Mouse (Mus musculus) stomach, postnatal 0 days (tissue): ENCODE measurements around the gene Plekha4.

Source experiments
- CTCF ChIP-seq: IDR thresholded peaks from 2 replicates; pipeline ENCODE4 v1.5.1; 2016; ENCODE audit warnings: antibody characterized with exemption, low read depth, mild to moderate bottlenecking, moderate library complexity
- EP300 ChIP-seq: optimal IDR thresholded peaks from 2 replicates; pipeline ENCODE3; 2016; ENCODE audit warnings: antibody characterized with exemption

DNA sequence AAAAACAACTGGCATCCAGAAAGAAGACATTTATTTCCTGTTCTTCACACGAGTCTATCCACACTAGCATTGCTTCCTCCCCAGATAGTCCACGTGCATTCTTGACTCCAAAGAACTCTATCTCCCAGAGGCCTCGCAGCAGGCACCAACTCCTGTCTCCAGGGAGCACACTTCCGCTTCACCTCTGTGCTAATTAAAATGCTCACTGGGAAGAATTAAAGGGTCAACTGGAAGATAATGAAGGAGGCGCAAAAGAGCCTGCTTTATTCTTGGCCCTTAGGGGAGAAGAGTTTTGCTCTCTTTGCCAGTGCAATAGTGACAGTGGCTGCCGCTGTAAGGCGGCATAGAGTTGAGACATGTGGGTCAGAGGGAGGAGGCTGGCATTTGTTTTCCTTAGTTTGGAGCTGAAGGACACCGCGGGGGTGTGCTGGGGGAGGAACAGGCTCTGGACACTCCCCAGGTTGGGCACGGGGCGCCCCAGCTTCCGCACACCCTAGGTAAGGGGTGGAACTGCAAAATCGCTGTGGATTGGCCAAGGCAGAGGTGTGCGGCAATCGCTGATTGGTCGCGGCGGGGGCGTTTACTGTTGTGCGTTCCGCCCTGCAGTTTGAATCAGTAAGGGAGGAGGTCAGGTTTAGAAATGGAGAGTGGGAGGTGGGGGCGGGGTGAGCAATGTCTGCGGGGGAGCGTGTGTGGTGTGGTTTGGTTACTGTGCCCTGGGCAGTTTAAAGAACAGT, 41.8 kb downstream of the Plekha4 start:
- TF ChIP-seq CTCF (no peak), EP300 (peak; percentile 53)
